Mouse (Mus musculus): ENCODE measurements at regions not wholly inside any gene's neighbourhood (a gene's known extent, or its start where the extent isn't known, plus 50 kb on each side); places are given as distances from the start of the nearest gene placed in this dataset.

DNA sequence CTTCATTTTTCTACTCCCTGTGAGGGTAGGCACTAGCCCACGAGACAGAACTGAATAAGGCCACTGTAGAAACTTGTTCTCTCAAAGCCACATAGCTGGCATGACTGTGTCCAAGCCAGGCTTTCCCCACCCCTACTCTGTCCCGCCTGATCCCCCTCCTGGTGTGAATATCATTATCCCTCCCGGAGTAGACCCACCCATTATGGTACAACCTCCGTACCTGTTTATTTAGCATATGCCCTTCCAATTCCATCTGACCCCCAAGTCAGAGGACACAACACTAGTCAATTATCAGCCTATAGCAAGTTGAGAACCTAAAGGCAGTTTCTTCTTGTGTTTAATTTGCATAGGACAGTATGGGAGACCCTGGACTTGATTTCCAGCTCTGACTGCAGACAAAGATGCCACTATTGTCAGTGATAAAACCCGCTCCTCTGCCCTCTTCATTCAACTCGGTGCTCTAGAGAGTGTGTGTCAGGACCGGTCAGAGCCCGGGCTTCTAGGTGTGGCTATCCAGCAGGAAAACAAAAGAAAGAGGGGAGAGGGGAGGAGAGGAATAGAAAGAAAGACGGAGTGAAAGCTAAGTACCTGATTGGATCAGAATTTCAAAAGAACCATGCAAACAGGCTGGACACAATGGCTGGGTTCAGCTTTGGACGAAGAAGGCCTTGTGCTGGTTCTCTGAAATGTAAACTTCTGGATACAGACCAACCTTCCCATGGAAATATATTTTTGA, 115.1 kb upstream of the Med13l start:
- DNase-seq (ENCODE audit: low spot score in 2 of 2), result no peak
- intact Hi-C loops (cut with DNase I), result no loop called here

DNA sequence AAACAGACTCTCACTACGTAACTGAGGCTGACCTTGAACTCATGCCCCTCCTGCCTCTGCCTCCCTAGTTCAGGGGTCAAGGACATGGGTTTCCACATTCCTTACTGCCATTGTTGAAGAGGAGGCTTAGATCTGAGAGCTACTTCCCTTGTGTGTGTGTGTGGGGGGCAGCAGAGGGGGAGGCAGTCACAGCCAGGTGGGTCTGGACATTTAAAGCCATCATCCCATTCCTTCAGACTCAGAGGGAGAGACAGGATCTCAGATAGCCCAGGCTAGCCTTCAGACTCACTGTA, 114.5 kb upstream of the Med13l start:
- intact Hi-C loops (cut with DNase I), result no loop called here
- no peak for DNase-seq (ENCODE audit: low spot score in 2 of 2)

DNA sequence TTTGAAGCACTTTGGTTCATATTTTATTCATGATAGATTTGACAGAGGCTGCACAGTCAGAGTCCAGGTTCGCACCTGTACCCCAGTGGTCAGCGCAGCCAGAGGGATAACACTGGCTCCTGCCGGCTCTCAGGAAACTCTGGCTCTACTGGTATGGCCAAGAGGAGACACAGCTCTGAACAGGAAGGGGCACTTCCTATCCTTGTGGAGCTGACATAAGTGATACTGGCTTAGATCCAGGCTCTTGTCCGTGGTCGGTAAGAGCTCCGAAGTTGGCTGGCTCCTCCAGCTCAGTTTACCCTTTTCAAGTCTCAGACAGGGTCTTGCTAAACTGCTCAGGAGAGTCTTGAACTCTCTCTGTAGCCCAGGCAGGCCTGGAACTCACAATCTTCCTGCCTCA, 113.6 kb upstream of the Med13l start:
- intact Hi-C loops (cut with DNase I), result no loop called here
- DNase-seq (ENCODE audit: low spot score in 2 of 2), result no peak

DNA sequence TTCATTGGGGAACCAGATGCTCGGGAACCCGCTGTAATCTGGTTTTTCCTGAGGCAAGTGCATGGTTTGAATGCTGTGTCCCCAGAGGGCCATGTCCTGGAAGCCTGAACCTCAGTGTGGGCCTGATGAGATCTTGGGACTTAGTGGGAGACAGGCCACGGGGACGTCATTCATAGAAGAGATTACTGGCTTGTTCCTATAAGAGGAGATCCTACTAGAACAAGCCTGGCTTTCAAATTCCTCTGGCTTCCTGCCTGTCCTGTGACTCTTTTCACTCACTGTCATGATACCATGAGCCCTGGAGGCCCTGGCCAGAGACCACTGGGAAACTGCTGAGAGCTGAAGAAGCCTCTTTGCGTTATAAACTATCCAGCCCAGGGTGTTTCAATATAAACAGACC, 113.1 kb upstream of the Med13l start:
- DNase-seq (ENCODE audit: low spot score in 2 of 2), result no peak
- intact Hi-C loops (cut with DNase I), result no loop called here

DNA sequence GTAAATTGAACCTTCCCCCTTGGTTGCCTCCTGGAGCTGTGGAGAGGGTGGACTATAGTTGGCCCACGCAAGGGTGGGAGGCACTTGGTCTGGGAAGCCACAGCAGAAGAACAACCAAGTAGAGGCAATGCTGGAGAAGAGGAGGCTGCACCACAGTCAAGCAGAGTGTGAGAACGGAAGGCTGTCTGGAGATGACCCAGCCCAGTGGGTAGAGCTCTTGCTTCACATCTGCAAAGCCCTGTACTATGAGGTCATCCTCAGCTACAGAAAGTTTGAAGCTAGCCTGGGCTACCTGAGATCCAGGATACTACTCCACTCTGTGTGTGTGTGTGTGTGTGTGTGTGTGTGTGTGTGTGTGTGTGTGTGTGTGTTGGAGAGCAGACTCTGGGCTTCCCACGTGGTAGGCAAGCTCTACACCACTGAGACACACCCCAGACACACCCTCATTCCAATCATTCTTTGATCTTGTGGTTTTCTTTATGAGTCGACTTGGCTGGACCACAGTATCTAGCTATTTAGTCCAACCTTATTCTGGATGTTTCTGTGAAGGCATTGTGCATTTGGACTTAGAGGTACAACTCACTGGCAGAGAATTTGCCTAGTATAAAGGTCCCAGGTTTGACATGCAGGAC, 111.5 kb upstream of the Med13l start:
- no peak for DNase-seq (ENCODE audit: low spot score in 2 of 2)
- intact Hi-C loops (cut with DNase I), result no loop called here

DNA sequence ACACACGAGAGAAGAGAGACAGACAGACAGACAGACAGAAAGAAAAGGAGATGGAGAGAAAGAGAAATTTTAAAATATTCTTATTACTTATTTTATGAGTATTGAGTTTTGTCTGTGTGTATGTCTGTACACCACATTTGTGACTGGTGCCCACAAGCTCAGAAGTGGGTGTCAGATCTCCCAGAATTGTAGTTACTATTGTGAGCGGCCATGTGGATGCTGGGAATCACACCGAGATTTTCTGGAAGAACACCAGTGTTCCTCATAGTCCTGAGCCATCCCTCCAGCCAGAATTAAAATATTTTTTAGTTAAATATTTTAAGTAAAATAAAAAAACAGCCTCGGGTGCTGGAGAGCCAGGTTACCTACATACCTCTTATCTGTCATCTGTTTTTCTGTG, 110.6 kb upstream of the Med13l start:
- no peak for DNase-seq (ENCODE audit: low spot score in 2 of 2)
- intact Hi-C loops (cut with DNase I), result no loop called here

DNA sequence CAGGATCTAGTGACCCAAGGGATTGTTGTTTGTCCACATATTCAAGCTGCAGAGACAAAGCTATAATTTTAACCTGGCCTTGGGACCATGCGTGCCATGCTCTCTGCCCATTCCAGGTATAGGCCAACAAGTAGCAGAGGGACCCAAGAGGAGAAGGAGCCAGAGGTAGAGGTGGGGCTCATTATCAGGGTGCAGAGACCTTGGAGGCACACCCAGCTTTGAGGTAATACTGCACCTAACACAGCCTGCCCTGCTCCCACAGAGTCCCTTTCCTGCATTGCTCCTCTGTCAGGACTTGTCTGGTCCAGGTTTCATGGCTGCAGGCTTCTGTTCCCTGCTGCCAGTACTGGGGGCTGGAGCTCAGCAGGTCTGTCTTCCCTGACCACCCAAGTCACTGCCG, 108.4 kb upstream of the Med13l start:
- intact Hi-C loops (cut with DNase I), result no loop called here
- no peak for DNase-seq (ENCODE audit: low spot score in 2 of 2)

DNA sequence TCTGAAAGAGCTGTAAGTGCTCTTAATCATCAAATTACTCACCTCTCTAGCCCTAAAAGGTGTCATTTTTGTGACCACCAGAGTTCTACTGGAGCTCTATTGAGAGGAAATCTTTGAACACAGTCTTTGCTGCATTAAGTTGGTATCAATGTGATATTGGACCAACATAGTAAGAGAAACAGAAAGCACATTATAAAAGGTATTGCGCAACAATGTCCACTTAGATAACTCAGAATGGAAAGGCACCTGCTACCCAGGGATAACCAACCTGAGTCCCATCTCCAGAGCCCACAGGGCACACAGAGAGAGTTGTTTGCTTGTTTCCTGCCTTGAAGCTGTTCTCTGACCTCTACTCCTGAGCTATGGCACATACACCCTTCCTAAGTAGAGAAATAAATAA, 106.4 kb upstream of the Med13l start:
- intact Hi-C loops (cut with DNase I), result no loop called here
- DNase-seq (ENCODE audit: low spot score in 2 of 2), result no peak

DNA sequence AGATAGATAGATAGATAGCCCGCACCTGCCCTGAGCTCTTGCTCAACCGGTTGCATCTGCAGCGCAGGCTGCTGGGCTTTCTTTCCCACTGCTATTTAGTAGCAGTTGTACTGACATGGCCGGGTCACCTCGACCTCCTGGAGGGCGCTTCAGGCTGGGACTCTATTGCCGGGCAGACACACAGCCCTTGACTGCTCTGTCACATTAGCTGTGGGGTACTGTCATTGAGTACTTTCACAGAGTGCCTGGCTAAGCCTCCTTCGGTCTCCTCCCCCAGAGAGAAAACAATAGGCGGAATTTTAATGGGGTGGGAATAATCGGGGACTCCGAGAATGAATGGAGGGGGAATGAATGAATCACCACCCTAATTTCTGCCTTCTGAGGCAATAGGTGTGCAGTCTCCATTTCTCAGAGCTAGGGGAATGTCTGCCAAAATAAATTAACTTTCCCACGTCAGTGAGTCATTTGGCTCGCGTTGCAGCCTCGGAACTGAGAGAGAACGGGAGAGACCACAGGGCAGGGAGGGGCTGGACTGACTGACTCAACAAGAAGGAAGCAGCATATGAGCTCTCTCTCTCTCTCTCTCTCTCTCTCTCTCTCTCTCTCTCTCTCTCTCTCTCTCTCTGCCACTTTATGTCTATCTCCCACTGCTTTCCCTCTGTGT, 101.6 kb upstream of the Med13l start:
- intact Hi-C loops (cut with DNase I), result no loop called here
- peak; percentile 63 to 80 for DNase-seq (ENCODE audit: low spot score in 2 of 2)

DNA sequence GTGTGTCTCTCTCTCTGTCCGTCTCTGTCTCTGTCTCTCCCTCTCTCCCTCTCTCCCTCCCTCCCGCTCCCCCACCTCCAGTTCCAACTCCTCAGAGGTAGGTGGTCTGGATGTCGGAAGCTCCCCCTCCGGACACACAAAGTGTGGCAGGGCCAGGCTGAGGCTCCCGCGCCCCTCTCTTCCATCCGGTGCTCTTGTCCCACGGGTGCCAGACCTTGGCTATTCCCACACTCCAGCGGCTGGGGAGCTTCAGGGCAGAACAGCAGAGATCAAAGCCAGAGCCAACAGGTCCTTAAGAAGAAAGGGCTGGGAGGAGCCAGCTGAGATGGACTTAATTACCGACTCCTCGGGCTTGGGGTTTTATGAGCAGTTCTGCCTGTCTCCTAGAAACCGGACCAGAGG, 101.1 kb upstream of the Med13l start:
- DNase-seq (ENCODE audit: low spot score in 2 of 2), result no peak

DNA sequence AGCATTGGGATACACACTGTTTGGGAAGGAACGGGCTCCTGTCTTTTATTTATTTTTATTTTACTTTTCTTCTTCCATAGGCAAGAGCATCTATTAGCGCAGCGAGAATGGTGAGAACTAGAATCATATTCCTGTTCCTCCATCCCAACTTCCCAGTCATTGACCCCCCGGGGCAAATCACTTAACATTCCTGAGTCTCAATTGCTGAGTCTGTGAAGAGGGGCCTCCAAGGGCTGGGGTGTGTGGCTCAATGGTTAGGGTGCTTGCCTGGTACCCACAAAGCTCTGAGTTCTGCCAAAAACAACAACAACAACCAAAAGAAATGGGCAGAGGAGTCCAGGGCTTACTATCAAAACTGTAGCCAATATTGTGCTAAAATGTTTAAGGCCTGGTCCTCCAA, 98.5 kb upstream of the Med13l start:
- DNase-seq (ENCODE audit: low spot score in 2 of 2), result no peak
- intact Hi-C loops (cut with DNase I), result no loop called here

More for the DNA sequence above, 101.1 kb upstream of the Med13l start:
- intact Hi-C loops (cut with DNase I), result no loop called here

DNA sequence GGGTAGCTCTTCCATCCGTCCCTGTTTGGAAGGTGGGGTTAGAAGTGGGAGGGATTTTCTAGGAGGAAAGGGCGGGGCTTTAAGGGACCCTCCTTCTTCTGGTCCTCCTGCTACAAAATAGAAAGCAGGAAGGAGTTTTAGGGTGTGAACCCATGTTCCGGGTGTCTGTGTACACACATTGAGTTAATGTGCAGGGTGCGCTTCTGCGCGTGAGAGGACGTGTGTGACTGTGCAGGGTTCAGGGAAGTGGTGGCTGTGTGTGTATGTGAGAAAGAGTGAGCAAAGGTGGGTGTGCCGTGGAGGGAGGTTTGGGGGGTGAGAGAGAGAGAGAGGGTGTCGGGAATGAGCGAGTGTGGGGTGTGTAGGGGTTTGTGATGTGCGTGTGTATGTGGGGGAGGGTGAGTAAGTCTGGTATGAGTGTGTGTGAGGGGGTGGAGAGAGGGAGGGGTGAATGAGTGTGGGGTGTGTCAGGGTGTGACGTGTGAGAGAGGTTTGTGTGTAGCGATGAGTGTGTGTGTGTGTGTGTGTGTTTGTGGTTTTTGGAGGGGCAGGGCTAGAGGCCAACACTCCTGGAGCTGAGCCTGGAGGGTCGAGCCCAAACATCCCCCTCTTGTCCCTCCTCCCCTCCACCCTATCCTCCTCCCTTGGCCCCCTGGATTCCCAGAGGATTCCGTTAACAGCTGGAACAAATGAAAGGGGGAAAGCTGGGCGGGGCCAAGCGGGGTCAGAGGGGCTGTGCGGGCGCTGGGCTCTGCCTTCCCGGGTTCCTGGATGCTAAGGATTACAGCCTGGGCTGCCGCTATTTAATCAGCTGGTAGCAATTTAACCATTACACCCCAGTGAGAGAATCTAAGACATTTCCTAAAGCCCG, 95.3 kb upstream of the Med13l start:
- intact Hi-C loops (cut with DNase I), result no loop called here
- DNase-seq (ENCODE audit: low spot score in 2 of 2), result no peak

DNA sequence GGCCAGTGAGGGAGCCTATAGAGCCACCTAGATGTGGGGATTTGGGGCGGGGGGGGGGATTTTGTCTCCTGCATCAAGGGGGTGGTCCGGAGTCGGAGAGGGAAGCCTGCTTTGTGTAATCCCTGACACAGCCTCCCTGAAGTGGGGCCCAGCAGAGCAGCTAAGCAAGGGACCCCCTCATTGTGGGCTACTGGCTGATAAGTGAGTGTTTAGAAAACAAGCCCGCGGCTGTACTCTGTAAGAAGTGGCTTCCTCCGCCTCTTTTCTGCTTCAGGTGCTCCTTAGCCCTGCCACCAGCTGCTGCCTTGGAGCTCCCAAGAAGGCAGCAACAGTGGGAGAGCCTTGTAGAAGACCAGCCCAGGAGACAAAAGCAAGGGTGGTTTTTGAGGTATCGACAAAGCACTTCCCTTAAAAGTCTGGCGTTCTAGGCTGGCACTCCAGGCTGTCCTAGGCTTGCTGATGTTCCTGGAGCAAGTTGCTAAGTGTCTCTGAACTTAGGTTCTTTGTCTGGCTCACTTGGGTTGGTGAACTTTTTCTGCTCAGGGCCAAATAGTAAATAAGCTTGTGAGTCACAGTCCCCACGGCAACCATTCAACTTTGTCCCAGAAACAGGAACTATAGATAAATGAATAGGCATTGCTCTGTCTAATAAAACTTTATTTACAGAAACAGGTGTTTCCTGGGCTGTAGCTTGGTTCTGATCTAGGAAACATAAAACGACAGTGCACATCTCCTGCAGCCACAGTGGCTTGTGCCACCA, 94.3 kb upstream of the Med13l start:
- intact Hi-C loops (cut with DNase I), result no loop called here
- no peak for DNase-seq (ENCODE audit: low spot score in 2 of 2)

DNA sequence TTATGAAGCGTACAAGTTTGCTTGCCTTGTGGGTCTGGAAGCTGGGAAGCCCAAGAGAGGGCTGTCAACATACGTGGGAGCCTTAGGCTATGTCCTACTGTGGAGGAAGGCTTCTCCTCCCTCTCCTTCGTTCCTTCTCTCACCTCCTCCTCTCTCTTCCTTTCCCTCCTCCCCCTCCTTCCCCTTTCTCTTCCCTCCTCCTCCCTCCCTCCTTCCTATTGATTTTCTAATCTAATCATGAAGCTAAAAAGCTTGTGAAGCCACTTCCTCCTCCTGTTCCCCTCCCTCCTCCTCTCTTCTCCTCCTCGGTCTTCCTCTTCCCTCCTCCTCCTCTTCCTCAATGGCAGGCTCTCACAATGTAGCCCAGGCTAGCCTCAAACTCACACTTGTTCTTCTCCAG, 91.7 kb upstream of the Med13l start:
- intact Hi-C loops (cut with DNase I), result no loop called here
- no peak for DNase-seq (ENCODE audit: low spot score in 2 of 2)

DNA sequence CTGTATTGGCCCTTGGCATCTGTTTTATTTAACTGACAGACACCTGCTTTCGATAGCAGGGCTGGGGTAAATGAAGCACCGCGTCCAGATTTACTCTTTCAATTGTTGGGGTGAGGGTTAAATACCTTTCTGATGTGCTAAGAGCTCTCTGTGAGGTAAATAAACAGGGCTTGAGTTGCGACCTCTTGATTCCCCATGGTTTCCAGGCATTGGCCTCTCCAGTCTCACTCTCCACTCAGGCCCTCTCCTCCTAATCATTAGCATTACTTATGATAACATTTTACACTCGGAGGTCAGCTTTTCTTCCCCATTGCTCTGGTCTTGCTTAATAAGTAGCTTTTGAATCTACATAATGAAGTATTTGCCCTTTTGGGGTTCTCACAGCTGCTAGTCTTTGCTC, 88.9 kb upstream of the Med13l start:
- intact Hi-C loops (cut with DNase I), result loop anchor here (5.0 kb wide), 1 partner anchor 36 kb away; no protein-coding TSS in a partner anchor
- DNase-seq (ENCODE audit: low spot score in 2 of 2), result no peak

DNA sequence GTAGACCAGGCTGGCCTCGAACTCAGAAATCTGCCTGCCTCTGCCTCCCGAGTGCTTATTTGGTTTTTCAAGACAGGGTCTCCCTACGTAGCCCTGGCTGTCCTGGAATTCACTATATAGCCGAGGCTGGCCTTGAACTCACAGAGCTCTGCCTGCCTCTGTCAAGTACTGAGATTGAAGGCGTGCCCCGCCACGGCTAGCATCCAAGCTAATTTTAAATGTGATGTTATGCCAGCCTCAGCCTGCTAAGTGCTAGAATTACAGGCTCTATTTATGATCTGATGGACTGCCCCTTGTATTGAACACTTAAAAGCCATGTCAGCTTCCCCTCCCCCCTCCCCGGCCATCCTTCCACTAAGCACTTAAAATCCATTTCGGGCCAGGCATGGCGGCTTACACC, 88.2 kb upstream of the Med13l start:
- no peak for DNase-seq (ENCODE audit: low spot score in 2 of 2)
- intact Hi-C loops (cut with DNase I), result loop anchor here (5.0 kb wide), 1 partner anchor 35 kb away; no protein-coding TSS in a partner anchor

DNA sequence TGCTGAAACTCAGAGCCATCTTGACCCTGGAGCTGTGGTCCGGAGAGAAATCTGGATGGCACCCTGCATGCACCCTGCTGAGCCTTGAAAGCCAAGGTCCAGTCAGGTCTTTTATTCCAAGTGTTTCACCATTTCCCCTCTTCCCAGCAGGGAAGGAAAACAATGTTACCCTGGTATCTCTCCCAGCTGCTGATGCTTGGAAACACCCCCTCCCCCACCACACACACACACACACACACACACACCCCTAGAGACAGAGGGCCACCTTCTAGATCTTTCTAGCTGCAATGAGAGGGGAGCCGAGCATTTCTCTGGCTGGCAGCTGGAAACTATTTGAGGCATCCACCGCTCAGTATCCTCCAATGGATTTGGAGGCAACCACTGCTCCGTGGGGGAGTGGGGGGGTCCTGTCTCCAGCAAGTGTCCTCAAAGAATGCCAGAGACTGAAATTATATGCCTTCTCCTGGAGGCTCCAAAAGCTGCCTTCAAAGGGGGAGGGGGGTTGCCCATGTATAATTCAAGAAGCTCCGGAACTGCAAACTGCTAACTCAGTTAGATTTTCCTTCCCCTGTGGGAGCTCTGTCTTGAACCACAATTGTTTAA, 87.2 kb upstream of the Med13l start:
- intact Hi-C loops (cut with DNase I), result loop anchor here (5.0 kb wide), 1 partner anchor 34 kb away; no protein-coding TSS in a partner anchor
- peak in 1 of 2 experiments; percentile 44 for DNase-seq (ENCODE audit: low spot score in 2 of 2)

DNA sequence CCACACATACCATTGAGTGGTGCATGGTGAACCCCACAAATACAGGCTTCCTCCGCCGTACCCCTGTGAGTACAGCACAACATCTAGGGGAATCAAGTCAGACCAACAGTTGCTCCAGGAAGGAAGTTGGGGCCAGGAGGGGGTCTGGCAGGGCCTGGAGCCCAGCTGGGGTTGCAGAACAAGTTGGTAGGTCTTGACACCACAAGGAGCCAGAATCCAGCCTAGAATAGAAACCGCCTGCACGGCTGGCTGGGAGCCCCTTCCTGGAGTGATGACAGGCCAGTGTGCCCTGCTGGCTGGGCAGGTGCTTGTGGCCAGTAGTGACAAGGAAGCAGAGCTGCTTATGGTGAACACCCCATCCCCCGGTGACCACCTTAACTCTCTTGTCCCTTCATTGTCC, 83.9 kb upstream of the Med13l start:
- DNase-seq (ENCODE audit: low spot score in 2 of 2), result peak in 1 of 2 experiments; percentile 19
- intact Hi-C loops (cut with DNase I), result no loop called here

Data from left cerebral cortex, postnatal 14 days (tissue).